Mouse (Mus musculus): ENCODE data around the gene Dhrs1. TPM values are rescaled to one million over a fixed set of nuclear protein-coding genes. Genes with fewer than 3 reads are reported as not detected.

Dhrs1 gene
- total and polyA plus RNA-seq, 3 experiments: 35.4 to 82.9 (median 40.2) TPM

GRCm38 (mm10) chr14:55720666-55721065 lies 24.8 kb downstream of the Dhrs1 start:
- H3K27me3 ChIP-seq (ENCODE audit: control insufficient read depth, insufficient read depth, low read length): no peaks in the 10 kb centered on the region
- intact Hi-C loops (cut with DNase I): loop anchor here (5.0 to 10.0 kb wide), 2 partner anchors 78 to 236 kb away; partner anchors contain the start of gene Tm9sf1
- no peak for DNase-seq
- H3K4me1 ChIP-seq (ENCODE audit: control insufficient read depth, insufficient read depth, low read length): no peaks in the 10 kb centered on the region; the same call in 1 of the 2 replicates
- no peak for TF ChIP-seq POLR2A (IDR thresholded peaks at IDR 0.05; ENCODE audit: insufficient read depth, low read depth, low read length)
- no peak for TF ChIP-seq EP300 (IDR thresholded peaks at IDR 0.05; ENCODE audit: insufficient read depth, low read depth, low read length)
- no peak for TF ChIP-seq CTCF (IDR thresholded peaks at IDR 0.05)
- WGBS: 94% methylated on average over 12 of the region's 12 CpGs
- no peak overlapping the region for H3K9ac ChIP-seq (ENCODE audit: low read depth, low read length)
- no peaks in the 10 kb centered on the region for H3K79me2 ChIP-seq (replicated peaks; ENCODE audit: control insufficient read depth, insufficient read depth, low read length)
- no peak overlapping the region for H3K27ac ChIP-seq
- no peaks in the 10 kb centered on the region for H3K36me3 ChIP-seq (ENCODE audit: control insufficient read depth, insufficient read depth, low read length)
- no peak overlapping the region for H3K4me3 ChIP-seq

GRCm38 (mm10) chr14:55719737-55720136 lies 25.8 kb downstream of the Dhrs1 start:
- H3K36me3 ChIP-seq (ENCODE audit: control insufficient read depth, insufficient read depth, low read length): no peaks in the 10 kb centered on the region
- no peak overlapping the region for H3K27ac ChIP-seq
- no peaks in the 10 kb centered on the region; the same call in 1 of the 2 replicates for H3K4me1 ChIP-seq (ENCODE audit: control insufficient read depth, insufficient read depth, low read length)
- TF ChIP-seq CTCF (IDR thresholded peaks at IDR 0.05) (no peak), POLR2A (IDR thresholded peaks at IDR 0.05; ENCODE audit: insufficient read depth, low read depth, low read length) (no peak), EP300 (IDR thresholded peaks at IDR 0.05; ENCODE audit: insufficient read depth, low read depth, low read length) (no peak)
- no peak for DNase-seq
- intact Hi-C loops (cut with DNase I): loop anchor here (5.0 to 10.0 kb wide), 2 partner anchors 77 to 235 kb away; partner anchors contain the start of gene Tm9sf1
- no peaks in the 10 kb centered on the region for H3K79me2 ChIP-seq (replicated peaks; ENCODE audit: control insufficient read depth, insufficient read depth, low read length)
- no peak overlapping the region for H3K4me3 ChIP-seq
- no peaks in the 10 kb centered on the region for H3K27me3 ChIP-seq (ENCODE audit: control insufficient read depth, insufficient read depth, low read length)
- WGBS: 86% methylated on average over 6 of the region's 6 CpGs
- H3K9ac ChIP-seq (ENCODE audit: low read depth, low read length): no peak overlapping the region

GRCm38 (mm10) chr14:55716884-55717283 lies 28.6 kb downstream of the Dhrs1 start:
- Histone ChIP-seq H3K36me3 (ENCODE audit: control insufficient read depth, insufficient read depth, low read length) (no peaks in the 10 kb centered on the region), H3K27me3 (ENCODE audit: control insufficient read depth, insufficient read depth, low read length) (peaks cover 1% of the 10 kb centered on the region; the same call in 1 of the 2 replicates), H3K4me1 (ENCODE audit: control insufficient read depth, insufficient read depth, low read length) (no peaks in the 10 kb centered on the region), H3K9ac (ENCODE audit: low read depth, low read length) (no peak overlapping the region), H3K4me3 (no peak overlapping the region), H3K27ac (no peak overlapping the region), H3K79me2 (replicated peaks; ENCODE audit: control insufficient read depth, insufficient read depth, low read length) (no peaks in the 10 kb centered on the region)
- DNase-seq: no peak
- intact Hi-C loops (cut with DNase I): no loop called here
- TF ChIP-seq POLR2A (IDR thresholded peaks at IDR 0.05; ENCODE audit: insufficient read depth, low read depth, low read length) (no peak), CTCF (IDR thresholded peaks at IDR 0.05) (no peak), EP300 (IDR thresholded peaks at IDR 0.05; ENCODE audit: insufficient read depth, low read depth, low read length) (no peak)
- 89% methylated on average over 8 of the region's 8 CpGs for WGBS

GRCm38 (mm10) chr14:55716271-55716670 lies 29.2 kb downstream of the Dhrs1 start:
- H3K4me1 ChIP-seq (ENCODE audit: control insufficient read depth, insufficient read depth, low read length): no peaks in the 10 kb centered on the region
- peaks cover 1% of the 10 kb centered on the region; the same call in 1 of the 2 replicates for H3K27me3 ChIP-seq (ENCODE audit: control insufficient read depth, insufficient read depth, low read length)
- 96% methylated on average over 6 of the region's 6 CpGs for WGBS
- H3K79me2 ChIP-seq (replicated peaks; ENCODE audit: control insufficient read depth, insufficient read depth, low read length): no peaks in the 10 kb centered on the region
- no peak for TF ChIP-seq CTCF (IDR thresholded peaks at IDR 0.05)
- TF ChIP-seq EP300 (IDR thresholded peaks at IDR 0.05; ENCODE audit: insufficient read depth, low read depth, low read length): no peak
- TF ChIP-seq POLR2A (IDR thresholded peaks at IDR 0.05; ENCODE audit: insufficient read depth, low read depth, low read length): no peak
- intact Hi-C loops (cut with DNase I): no loop called here
- no peak overlapping the region for H3K4me3 ChIP-seq
- no peaks in the 10 kb centered on the region for H3K36me3 ChIP-seq (ENCODE audit: control insufficient read depth, insufficient read depth, low read length)
- no peak overlapping the region for H3K9ac ChIP-seq (ENCODE audit: low read depth, low read length)
- DNase-seq: no peak
- no peak overlapping the region for H3K27ac ChIP-seq

DNA sequence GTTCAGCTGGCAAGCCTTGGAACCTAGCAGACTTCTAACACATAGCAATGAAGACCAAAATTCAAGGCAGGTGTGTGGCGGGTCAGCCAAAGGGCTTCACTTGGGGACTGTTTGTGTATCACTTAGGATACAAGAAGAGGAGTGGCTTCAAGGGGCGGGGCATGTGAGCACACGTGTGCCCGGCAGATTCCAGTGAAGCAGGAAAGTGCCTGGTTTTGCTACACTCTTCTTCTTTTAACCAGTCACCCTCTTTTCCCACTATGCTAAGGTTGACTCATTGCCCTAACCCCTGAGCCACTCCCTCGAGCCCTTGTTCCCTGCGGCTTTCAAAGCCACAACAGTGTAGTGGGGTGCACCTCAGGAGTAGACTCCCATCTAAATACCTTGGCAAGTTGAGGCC lies 30.6 kb downstream of the Dhrs1 start:
- Histone ChIP-seq H3K36me3 (ENCODE audit: control insufficient read depth, insufficient read depth, low read length) (no peaks in the 10 kb centered on the region), H3K27ac (no peak overlapping the region), H3K9ac (ENCODE audit: low read depth, low read length) (no peak overlapping the region), H3K4me3 (no peak overlapping the region), H3K79me2 (replicated peaks; ENCODE audit: control insufficient read depth, insufficient read depth, low read length) (no peaks in the 10 kb centered on the region), H3K4me1 (ENCODE audit: control insufficient read depth, insufficient read depth, low read length) (no peaks in the 10 kb centered on the region), H3K27me3 (ENCODE audit: control insufficient read depth, insufficient read depth, low read length) (peaks cover 1% of the 10 kb centered on the region; the same call in 1 of the 2 replicates)
- intact Hi-C loops (cut with DNase I): no loop called here
- DNase-seq: no peak
- WGBS: 40% methylated on average over 6 of the region's 6 CpGs
- TF ChIP-seq POLR2A (IDR thresholded peaks at IDR 0.05; ENCODE audit: insufficient read depth, low read depth, low read length) (no peak), EP300 (IDR thresholded peaks at IDR 0.05; ENCODE audit: insufficient read depth, low read depth, low read length) (no peak), CTCF (IDR thresholded peaks at IDR 0.05) (no peak)

DNA sequence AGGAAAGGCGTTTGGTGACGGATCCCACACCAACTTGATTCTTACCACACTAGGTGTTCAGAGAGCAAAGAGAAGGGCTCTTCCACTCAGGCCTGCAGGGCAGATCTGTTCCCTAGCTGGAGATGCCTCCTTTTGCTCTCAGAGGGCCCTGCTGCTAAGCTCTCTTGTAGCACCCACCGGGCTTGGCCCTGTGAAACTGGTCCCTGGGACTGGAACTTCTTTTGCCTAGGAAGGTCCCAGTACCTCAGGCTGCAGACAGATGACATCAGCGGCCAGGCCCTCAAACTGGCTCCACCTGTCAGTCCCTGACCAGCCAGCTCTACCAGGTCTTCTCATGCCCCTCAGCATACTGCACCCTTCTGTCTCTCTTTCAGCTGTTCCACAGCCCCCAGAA lies 31.8 kb downstream of the Dhrs1 start, which contains the start of gene Tgm1:
Gene Tgm1, minus strand, starts transcription at position 198 of the 394 bp plus-strand sequence.
- Histone ChIP-seq H3K4me3 (no peak within 1 kb of the TSS), H3K27ac (no peak within 1 kb of the TSS), H3K79me2 (replicated peaks; ENCODE audit: control insufficient read depth, insufficient read depth, low read length) (no peaks in the 10 kb centered on the region), H3K27me3 (ENCODE audit: control insufficient read depth, insufficient read depth, low read length) (peaks cover 1% of the 10 kb centered on the region; the same call in 1 of the 2 replicates), H3K36me3 (ENCODE audit: control insufficient read depth, insufficient read depth, low read length) (no peaks in the 10 kb centered on the region), H3K4me1 (ENCODE audit: control insufficient read depth, insufficient read depth, low read length) (no peaks in the 10 kb centered on the region), H3K9ac (ENCODE audit: low read depth, low read length) (no peak within 1 kb of the TSS)
- DNase-seq: no peak
- intact Hi-C loops (cut with DNase I): no loop called here
- 33% methylated on average over 4 of the region's 4 CpGs for WGBS
- TF ChIP-seq POLR2A (IDR thresholded peaks at IDR 0.05; ENCODE audit: insufficient read depth, low read depth, low read length) (no peak), EP300 (IDR thresholded peaks at IDR 0.05; ENCODE audit: insufficient read depth, low read depth, low read length) (no peak), CTCF (IDR thresholded peaks at IDR 0.05) (no peak)

Measured in heart, adult 2 months (tissue).